Mouse (Mus musculus) small intestine, adult 2 months (tissue): Measurements from ENCODE around the gene Fbxo42. TPM values are rescaled to one million over a fixed set of nuclear protein-coding genes. Genes with fewer than 3 reads are reported as not detected.
"Not testable (repeated sequence)": the region's sequence is repeated elsewhere in the genome, so short reads cannot be mapped to it uniquely, and the experiment has no call there.

Experiments used
- H3K27ac ChIP-seq: fragments of 200-500 bp; 2 replicates; pipeline ENCODE4 v1.5.1; 2012; ENCODE audit warnings: low read depth, low read length, control low read depth, inconsistent platforms; ENCODE audit not compliant: insufficient read depth
- H3K27me3 ChIP-seq: fragments of 200-500 bp; 2 replicates; pipeline ENCODE4 v1.6.1; 2012; ENCODE audit warnings: mild to moderate bottlenecking, moderate library complexity, low read length, inconsistent platforms; ENCODE audit not compliant: control insufficient read depth, insufficient read depth
- H3K36me3 ChIP-seq: fragments of 200-500 bp; 2 replicates; pipeline ENCODE4 v1.6.1; 2012; ENCODE audit warnings: mild to moderate bottlenecking, low read length, control low read depth, inconsistent platforms; ENCODE audit not compliant: control insufficient read depth, insufficient read depth
- H3K4me1 ChIP-seq: fragments of 200-500 bp; 2 replicates; pipeline ENCODE4 v1.6.1; 2012; ENCODE audit warnings: low read length, inconsistent platforms, mixed read lengths; ENCODE audit not compliant: control insufficient read depth, insufficient read depth, insufficient read length
- H3K4me3 ChIP-seq: fragments of 200-500 bp; 2 replicates; pipeline ENCODE4 v1.5.1; 2012; ENCODE audit warnings: low read depth, mild to moderate bottlenecking, control low read depth, inconsistent platforms, low read length, moderate library complexity
- CTCF ChIP-seq: fragments of 200-500 bp; IDR thresholded peaks from 2 replicates; pipeline ENCODE4 v1.5.1; 2012; ENCODE audit warnings: low read depth, mild to moderate bottlenecking, control low read depth, inconsistent platforms, low read length, moderate library complexity, mixed read lengths; ENCODE audit not compliant: insufficient replicate concordance, insufficient read length; ENCODE audit errors: extremely low read depth
- POLR2A ChIP-seq: fragments of 200-500 bp; IDR thresholded peaks from 2 replicates; pipeline ENCODE4 v1.6.1; 2012; ENCODE audit warnings: low read depth, mild to moderate bottlenecking, control low read depth, inconsistent platforms, low read length, moderate library complexity
- WGBS: fragments of 180-500 bp; shearing (Covaris S2); methylation state at CpG from one replicate; pipeline ENCODE4 v1.1.7; 2018; 5-methylcytosine and 5-hydroxymethylcytosine counted together
- polyA plus RNA-seq: library from polyadenylated mRNA; depleted of rRNA; stranded (reverse); fragments of >200 nt; gene quantifications from 2 replicates; pipeline ENCODE4 v1.2.3, GENCODE M21; 2012

The Fbxo42 gene
- polyA plus RNA-seq, 1 experiment = 13.1 TPM

DNA sequence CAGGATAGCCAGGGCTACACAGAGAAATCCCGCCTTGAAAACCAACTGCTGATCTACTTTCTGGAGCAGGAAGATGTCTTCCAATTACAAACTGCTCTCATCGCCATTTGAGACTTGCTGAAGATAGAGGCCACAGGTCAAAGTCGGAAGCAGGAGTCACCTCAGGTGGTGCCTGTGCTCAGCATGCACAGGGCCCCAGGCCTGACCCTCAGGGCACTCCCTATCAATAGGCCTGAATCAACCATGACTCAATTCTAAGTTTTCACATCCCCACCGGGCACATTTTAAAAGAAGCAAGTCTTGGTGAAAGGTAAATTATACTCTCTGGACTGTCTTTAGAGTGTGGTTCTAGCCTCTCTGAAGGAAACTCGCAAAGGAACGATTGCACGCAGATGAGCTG lies 11.6 kb upstream of the Fbxo42 start:
- Histone ChIP-seq H3K4me1 (peaks cover 51% of the 10 kb centered on the region), H3K4me3 (no peak overlapping the region), H3K27ac (peak overlapping the region; percentile 33; the same call in 1 of the 2 replicates), H3K36me3 (no peaks in the 10 kb centered on the region), H3K27me3 (no peaks in the 10 kb centered on the region)
- TF ChIP-seq POLR2A = no peak
- TF ChIP-seq CTCF = no peak
- 45% methylated on average over 7 of the region's 7 CpGs for WGBS

DNA sequence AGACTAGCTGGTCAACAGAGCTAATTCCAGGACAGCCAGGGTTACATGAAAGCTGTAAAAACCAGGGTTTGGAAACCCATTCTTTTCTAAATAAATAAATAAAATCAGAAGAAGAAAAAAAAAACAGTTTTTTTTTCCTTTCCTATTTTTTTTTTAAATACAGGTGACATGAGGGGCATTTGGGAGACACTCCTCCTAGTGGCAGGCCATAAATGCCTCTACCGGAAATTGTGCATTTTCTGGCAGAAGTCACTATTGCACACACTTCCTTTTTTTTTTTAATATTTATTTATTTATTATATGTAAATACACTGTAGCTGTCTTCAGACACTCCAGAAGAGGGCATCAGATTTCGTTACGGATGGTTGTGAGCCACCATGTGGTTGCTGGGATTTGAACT lies 10.0 kb upstream of the Fbxo42 start:
- H3K4me1 ChIP-seq = peaks cover 39% of the 10 kb centered on the region
- not testable (repeated sequence) for H3K27ac ChIP-seq, H3K36me3 ChIP-seq, H3K27me3 ChIP-seq, H3K4me3 ChIP-seq
- 15% methylated on average over 3 of the region's 3 CpGs for WGBS

DNA sequence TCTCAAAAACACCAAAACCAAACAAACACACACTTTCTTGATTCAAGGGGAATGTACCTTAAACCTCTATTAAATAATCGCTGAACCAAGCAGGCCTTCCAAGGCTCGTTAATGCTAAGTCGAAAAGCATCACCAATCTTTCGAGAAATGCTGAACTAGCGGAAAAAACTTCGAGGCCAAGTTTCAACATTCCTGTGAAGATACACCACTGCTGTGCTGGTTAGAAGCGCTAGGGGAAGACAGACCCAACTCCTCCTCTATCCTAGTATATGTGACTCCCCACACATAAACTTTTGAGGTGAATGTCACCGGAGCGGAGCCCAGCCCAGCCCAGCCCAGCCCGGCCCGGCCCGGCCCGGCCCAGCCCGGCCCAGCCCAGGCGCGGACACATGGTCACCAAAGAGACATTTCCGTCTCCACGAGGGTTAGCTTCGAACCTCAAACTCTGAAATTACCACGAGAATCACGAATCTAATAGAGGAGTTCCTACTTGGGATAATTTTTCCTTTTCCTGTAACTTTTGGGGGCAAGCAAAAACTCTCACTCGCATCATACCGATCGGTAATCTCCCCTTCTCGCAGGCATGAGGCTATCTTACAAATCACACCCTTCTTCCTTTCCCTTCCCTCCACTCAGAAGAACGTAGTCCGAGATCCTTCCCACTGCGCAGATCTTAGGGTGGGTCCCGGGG lies 9.1 kb upstream of the Fbxo42 start:
- no peak for TF ChIP-seq CTCF
- Histone ChIP-seq H3K36me3 (no peaks in the 10 kb centered on the region), H3K4me3 (peak overlapping the region; percentile 84), H3K4me1 (peaks cover 35% of the 10 kb centered on the region), H3K27ac (peak overlapping the region; percentile 83), H3K27me3 (no peaks in the 10 kb centered on the region)
- WGBS = under 1% methylated on average over 29 of the region's 29 CpGs

DNA sequence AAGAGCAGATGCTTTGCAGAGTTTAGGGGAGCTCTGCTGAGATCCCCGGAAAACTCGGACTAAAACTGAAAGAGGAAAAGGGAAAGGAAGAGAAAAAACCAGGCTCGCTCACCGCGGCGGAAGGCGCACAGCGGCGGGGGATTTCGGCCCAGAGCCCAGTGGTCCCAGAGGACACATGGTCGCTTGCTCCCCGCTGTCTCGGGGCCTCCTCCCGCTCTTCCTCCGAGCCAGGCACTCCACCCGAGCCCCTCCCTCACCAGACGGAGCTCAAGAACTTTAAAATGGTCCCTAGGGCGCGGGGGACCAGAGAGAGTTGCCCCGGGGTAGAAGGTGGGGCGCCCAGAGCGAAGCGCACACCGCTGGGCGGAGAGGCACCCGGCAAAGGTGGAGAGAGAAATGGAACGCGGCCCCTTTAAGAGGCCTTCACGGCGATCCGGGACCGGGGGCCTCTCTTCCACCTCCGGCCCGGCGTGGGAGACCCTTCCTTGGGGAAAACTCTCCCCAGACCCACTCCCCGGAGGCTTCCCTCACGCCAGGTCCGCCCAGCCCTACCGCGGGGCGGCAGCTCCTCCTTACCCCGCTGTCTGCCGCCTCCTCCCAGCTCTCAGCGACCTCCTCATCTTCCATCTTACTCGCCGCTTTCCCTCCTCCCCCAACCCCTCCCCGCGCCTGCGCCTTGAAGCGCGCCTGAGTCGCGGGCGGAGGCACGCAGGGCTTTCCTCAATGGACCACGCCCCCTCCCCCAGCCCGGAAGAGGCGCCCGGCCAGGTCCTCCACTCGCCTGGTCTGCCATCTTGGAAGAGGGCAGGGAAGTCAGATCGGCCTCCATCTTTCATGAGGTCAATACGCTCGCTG lies 8.4 kb upstream of the Fbxo42 start, which contains the start of gene Szrd1:
Gene Szrd1 (minus strand): TSS at position 660 of the 855 bp plus-strand sequence.
- Histone ChIP-seq H3K27ac (peak within 1 kb of the TSS; percentile 83), H3K4me1 (peaks cover 30% of the 10 kb centered on the region), H3K36me3 (no peaks in the 10 kb centered on the region), H3K27me3 (no peaks in the 10 kb centered on the region), H3K4me3 (peak within 1 kb of the TSS; percentile 84)
- under 1% methylated on average over 62 of the region's 63 CpGs for WGBS
- TF ChIP-seq CTCF (no peak), POLR2A (peak; percentile 94)

DNA sequence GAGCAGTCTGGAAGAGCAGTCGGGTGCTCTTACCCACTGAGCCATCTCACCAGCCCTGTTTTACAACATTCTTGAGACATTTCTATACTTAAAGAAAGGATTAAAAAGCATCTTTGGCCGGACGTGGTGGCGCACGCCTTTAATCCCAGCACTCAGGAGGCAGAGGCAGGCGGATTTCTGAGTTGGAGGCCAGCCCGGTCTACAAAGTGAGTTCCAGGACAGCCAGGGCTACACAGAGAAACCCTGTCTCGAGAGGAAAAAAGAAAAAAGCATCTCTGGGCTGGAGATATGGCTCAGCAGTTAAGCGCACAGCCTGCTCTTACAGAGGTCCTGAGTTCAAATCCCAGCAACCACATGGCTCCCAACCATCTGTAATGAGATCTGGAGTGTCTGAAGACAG lies 7.4 kb upstream of the Fbxo42 start:
- not testable (repeated sequence) for H3K36me3 ChIP-seq, H3K4me3 ChIP-seq, H3K27ac ChIP-seq, H3K27me3 ChIP-seq
- WGBS = 86% methylated on average over 9 of the region's 9 CpGs
- peaks cover 20% of the 10 kb centered on the region for H3K4me1 ChIP-seq

- Histone ChIP-seq H3K27me3 (no peaks in the 10 kb centered on the region), H3K4me3 (no peak overlapping the region), H3K4me1 (peaks cover 16% of the 10 kb centered on the region), H3K36me3 (no peaks in the 10 kb centered on the region), H3K27ac (no peak overlapping the region)
- WGBS = 90% methylated on average over 6 of the region's 6 CpGs
- no peak for TF ChIP-seq POLR2A
- TF ChIP-seq CTCF = no peak
Measured at GRCm38 (mm10) chr4:141140967-141141366, 6.7 kb upstream of the Fbxo42 start.

DNA sequence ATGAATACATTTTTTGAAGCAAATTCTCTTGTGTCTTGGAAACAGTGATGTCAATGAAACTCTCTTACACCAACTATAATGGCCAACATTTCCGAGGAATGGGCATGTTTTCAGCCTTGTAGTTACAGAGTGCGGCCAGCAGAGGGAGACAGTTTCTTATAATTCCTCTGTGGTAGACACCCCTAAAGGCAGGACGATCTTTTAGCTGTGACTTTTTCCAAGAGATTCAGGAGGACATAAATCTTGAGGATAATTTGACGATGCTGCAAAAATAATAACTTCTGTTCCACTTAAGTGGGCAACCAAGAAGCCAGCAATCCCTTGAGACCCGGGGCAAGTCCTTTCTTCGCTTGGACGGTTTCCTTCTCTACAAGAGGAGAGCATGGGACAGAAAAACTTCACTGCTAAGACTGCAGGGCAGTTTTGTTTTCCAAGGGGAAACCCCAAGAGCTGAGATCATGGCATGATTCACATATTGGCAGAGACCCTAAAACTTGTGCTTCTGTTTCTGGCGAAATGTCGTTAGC lies 5.4 kb upstream of the Fbxo42 start:
- Histone ChIP-seq H3K27ac (no peak overlapping the region; the same call in 1 of the 2 replicates), H3K27me3 (no peaks in the 10 kb centered on the region), H3K36me3 (no peaks in the 10 kb centered on the region), H3K4me1 (peaks cover 9% of the 10 kb centered on the region; the same call in 1 of the 2 replicates), H3K4me3 (peak overlapping the region; percentile 42)
- WGBS = 6% methylated on average over 9 of the region's 9 CpGs
- TF ChIP-seq POLR2A (no peak), CTCF (no peak)

- H3K27me3 ChIP-seq, H3K36me3 ChIP-seq, H3K4me3 ChIP-seq, H3K4me1 ChIP-seq, H3K27ac ChIP-seq: not testable (repeated sequence)
- WGBS = 93% methylated on average over 11 of the region's 16 CpGs
Measured at GRCm38 (mm10) chr4:141145124-141145523, 2.6 kb upstream of the Fbxo42 start.
